Mouse (Mus musculus) erythroblast, embryonic 14.5 days (primary cell): ENCODE measurements around the gene Wsb1. TPM values are rescaled to one million over a fixed set of nuclear protein-coding genes. Genes with fewer than 3 reads are reported as not detected.
"Not testable (repeated sequence)": the region's sequence is repeated elsewhere in the genome, so short reads cannot be mapped to it uniquely, and the experiment has no call there.

ENCODE experiments used
- H3K27me3 ChIP-seq: 2 replicates; pipeline ENCODE4 v1.6.1; 2012; ENCODE audit warnings: inconsistent platforms; ENCODE audit not compliant: control insufficient read depth
- H3K36me3 ChIP-seq: 2 replicates; pipeline ENCODE4 v1.6.1; 2012; ENCODE audit warnings: mild to moderate bottlenecking, inconsistent platforms; ENCODE audit not compliant: control insufficient read depth
- H3K4me1 ChIP-seq: 2 replicates; pipeline ENCODE4 v1.6.1; 2012; ENCODE audit warnings: inconsistent platforms; ENCODE audit not compliant: control insufficient read depth
- H3K4me3 ChIP-seq: replicated peaks from 2 replicates; pipeline ENCODE3; 2012; ENCODE audit warnings: moderate library complexity, mild to moderate bottlenecking, inconsistent platforms
- H3K9me3 ChIP-seq: 2 replicates; pipeline ENCODE4 v1.6.1; 2012; ENCODE audit warnings: low read length, inconsistent platforms, mixed read lengths; ENCODE audit not compliant: control insufficient read depth
- GATA1 ChIP-seq: IDR thresholded peaks from 2 replicates; pipeline ENCODE4 v1.6.1; 2012; ENCODE audit warnings: low read length, inconsistent platforms, mixed read lengths
- TAL1 ChIP-seq: IDR thresholded peaks from 3 replicates; pipeline ENCODE4 v1.6.1; 2012; ENCODE audit warnings: low read length, inconsistent platforms, mixed read lengths
- polyA plus RNA-seq: library from polyadenylated mRNA; stranded (reverse); fragments of >175 nt; gene quantifications from 2 replicates; pipeline ENCODE4 v1.2.3, GENCODE M21; 2012

Gene Wsb1
- polyA plus RNA-seq, 1 experiment, result 2.4 TPM

DNA sequence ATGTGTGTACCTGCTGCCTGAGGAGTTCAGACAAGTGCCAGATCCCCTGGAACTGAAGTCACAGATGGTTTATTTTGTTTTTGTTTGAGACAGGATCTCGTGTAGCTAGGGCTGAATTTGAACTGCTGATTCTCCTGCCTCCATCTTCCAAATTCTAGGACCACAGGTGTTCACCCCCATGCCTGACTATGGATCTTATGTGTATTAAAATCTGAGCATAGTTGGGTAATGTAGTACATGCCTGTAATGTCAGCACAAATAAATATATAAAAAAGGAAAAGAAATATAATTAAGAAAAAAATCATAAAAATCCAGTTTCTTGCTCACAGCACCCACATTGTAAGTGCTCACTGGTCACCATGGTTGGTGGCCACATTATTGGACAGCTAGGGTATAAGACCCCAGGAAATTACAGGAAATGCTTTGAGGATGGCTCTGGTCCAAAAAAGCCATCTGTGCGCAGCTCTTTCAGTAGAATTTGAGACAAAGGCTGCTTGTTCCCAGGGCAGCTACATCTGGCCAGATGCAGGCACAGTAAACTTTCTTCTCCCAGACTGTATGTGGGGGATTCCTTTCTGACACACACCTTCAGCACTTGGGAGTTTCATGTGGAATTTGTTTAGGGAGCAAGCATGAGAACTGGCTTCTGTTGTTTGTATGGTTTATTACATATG, 25.4 kb upstream of the Wsb1 start:
- Histone ChIP-seq H3K27me3 (0 out of 2 replicates have a peak, but pooled peaks cover 2% of the 10 kb centered on the region), H3K36me3 (no peaks in the 10 kb centered on the region), H3K9me3 (no peaks in the 10 kb centered on the region), H3K4me1 (no peaks in the 10 kb centered on the region; the same call in 1 of the 2 replicates), H3K4me3 (no peak overlapping the region)
- TF ChIP-seq GATA1 (no peak), TAL1 (no peak)

DNA sequence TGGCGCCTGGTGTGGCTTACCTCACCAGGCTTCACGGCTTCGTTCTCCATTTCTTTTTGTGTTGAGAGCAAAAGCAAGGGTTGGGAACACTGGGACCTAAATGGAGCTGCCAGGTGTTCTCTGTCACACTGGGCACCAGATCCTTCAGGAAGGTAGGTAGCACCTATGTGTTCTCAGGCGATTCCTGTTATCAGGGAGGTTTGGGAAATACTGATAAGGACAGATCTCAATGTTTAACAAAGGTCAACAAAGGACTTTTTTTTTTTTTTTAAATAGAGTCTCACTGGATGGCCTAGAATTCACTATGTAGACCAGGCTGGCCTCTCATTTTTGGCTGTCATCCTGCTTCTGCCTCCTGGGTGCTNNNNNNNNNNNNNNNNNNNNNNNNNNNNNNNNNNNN, 19.3 kb upstream of the Wsb1 start:
- no peak for TF ChIP-seq GATA1
- TF ChIP-seq TAL1, result no peak
- 0 out of 2 replicates have a peak, but pooled peaks cover 2% of the 10 kb centered on the region for H3K27me3 ChIP-seq
- H3K4me1 ChIP-seq, result no peaks in the 10 kb centered on the region; the same call in 1 of the 2 replicates
- H3K9me3 ChIP-seq, result no peaks in the 10 kb centered on the region
- no peak overlapping the region for H3K4me3 ChIP-seq
- no peaks in the 10 kb centered on the region for H3K36me3 ChIP-seq

DNA sequence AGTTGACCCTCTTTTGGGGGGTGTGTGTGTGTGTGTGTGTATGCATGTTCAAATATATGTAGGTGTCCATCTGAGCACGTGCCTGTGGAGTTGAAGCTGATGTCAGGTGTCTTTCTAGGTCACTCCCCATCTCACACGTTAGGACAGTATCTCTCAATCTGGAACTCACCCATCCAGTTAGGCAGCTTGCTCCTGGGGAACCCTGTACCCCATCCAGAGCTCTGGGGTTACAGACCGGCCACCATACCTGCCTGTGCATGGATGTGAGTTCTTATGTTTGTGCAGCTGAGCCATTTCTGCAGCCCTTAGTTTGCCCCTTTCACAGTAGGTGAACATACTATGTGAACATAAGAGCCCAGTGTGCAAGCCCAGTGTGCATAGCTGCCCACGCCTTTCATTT, 18.6 kb upstream of the Wsb1 start:
- H3K36me3 ChIP-seq, result no peaks in the 10 kb centered on the region
- no peaks in the 10 kb centered on the region for H3K27me3 ChIP-seq
- H3K9me3 ChIP-seq, result no peaks in the 10 kb centered on the region
- TF ChIP-seq TAL1, result no peak
- TF ChIP-seq GATA1, result no peak
- H3K4me1 ChIP-seq, result no peaks in the 10 kb centered on the region
- no peak overlapping the region for H3K4me3 ChIP-seq

DNA sequence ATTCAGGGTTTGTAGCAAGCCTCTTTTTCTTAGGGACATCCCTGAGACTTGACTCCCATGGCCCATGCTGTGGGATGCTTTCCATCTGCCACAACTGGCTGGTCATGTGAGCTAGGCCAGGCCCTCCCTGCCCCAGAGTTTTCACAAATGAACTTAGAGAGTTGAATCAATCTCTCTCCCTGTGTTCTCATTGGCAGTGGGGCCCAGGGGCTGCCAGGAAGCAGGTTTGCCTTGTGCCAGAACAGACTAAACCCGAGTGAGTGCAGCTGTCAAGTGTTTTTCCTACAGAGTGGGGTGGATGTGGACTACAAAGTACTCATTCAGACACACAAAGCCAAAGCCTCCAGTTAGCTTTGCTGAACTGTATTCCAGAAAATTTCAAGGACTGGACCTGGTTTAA, 12.7 kb upstream of the Wsb1 start:
- Histone ChIP-seq H3K36me3 (no peaks in the 10 kb centered on the region), H3K4me1 (no peaks in the 10 kb centered on the region), H3K4me3 (no peak overlapping the region), H3K9me3 (no peaks in the 10 kb centered on the region), H3K27me3 (no peaks in the 10 kb centered on the region)
- no peak for TF ChIP-seq GATA1
- TF ChIP-seq TAL1, result no peak

DNA sequence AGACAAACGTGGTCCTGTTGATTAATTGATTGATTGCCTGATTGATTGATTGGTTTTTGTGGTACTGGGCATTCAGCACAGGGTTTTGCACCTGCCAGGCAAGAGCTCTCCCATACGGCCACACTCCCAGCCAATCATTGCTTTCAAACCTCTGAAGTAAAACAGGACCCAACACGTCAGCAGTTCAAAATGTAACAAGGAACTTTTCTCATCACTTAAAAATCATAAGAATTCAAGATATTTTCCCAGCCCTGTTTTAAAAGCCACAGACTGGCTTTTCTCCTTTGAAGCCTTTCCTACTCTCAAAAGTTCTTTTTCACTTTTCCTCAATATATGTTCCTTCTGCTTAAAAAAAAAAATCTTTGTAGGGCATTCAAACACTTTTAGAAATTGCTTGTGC, 9.9 kb upstream of the Wsb1 start:
- Histone ChIP-seq H3K4me3 (no peak overlapping the region), H3K27me3 (no peaks in the 10 kb centered on the region), H3K9me3 (no peaks in the 10 kb centered on the region), H3K36me3 (no peaks in the 10 kb centered on the region), H3K4me1 (no peaks in the 10 kb centered on the region)
- no peak for TF ChIP-seq GATA1
- no peak for TF ChIP-seq TAL1

DNA sequence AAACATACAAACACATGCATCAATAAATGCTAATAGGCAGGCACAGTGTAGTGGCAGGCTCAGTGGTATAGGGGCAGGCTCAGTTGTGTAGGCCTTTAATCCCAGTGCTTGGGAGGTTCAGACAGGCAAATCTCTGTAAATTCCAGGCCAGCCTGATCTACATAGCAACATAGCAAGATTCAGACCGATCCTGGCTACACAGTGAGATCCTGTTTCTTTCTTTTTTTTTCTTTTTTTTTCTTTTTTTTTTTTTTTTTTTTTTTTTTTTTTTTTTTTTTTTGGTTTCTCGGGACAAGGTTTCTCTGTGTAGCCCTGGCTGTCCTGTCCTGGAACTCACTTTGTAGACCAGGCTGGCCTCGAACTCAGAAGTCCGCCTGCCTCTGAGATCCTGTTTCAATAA, 5.7 kb upstream of the Wsb1 start:
- H3K4me1 ChIP-seq, result peaks cover 20% of the 10 kb centered on the region

DNA sequence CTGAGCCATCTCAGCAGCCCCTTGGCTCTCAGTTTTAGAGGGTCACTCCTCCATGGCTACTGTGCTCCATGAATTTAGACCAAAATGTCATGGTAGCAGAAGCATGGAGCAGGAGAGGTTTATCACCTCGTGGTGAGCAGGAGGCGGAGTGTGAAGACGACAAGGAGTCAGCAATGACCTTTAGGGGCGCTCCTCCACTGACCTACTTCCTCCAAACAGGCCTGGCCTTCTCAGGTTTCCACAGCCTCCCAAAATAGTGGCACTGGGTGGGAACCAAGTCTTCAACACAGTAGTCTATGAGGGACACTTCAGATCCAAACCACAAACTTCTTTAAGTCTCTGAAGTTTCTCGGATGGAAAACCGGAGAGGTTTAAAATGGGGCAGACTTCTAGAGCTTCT, 4.3 kb upstream of the Wsb1 start:
- Histone ChIP-seq H3K36me3 (no peaks in the 10 kb centered on the region), H3K4me1 (peaks cover 26% of the 10 kb centered on the region), H3K4me3 (no peak overlapping the region), H3K9me3 (peaks cover 3% of the 10 kb centered on the region; the same call in 1 of the 2 replicates), H3K27me3 (peaks cover 14% of the 10 kb centered on the region)
- TF ChIP-seq GATA1, result no peak
- TF ChIP-seq TAL1, result no peak

More for the DNA sequence above, 5.7 kb upstream of the Wsb1 start:
- not testable (repeated sequence) for H3K27me3 ChIP-seq, H3K4me3 ChIP-seq, H3K9me3 ChIP-seq, H3K36me3 ChIP-seq

DNA sequence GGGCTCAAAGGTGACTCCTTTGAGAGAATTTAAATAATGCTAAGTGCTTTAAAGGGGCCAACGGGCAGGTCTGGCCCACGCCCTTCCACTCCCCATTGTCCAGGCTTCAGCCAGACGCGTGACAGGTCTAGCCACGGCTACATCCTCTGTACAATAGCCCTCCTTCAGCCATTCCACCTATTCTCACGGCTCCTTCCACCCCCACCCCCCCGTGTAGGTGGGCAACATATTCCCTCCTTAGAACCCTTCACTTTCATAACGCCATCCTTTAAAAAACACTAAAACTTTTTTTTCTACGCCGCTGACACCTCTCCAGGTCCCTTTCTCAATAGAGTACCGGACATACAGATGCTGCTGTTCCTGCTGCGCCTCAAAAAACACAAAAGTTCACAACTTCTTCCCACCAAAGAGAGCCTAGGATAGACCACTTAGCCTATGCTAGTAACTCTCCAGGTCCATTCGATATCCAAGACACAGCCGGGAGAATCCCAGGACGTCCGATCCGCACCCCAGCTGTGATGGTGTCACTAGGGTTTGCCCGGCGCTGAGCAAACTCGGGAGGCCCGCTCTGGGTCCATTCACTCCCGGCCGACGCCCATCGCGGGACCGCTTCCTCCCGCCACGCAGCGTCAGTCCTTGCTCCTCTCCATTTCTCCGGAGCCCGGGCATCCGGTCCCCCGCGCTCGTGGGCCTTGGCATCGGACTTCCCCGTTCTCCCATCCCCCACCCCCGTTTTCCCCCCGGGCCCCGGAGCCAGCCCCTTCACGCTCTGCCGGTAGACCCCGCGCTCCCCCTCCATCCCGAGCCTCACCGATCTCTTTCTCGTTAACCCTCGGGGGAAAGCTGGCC, 705 bp downstream of the Wsb1 start:
- TF ChIP-seq GATA1 (no peak), TAL1 (no peak)
- Histone ChIP-seq H3K27me3 (peaks cover 14% of the 10 kb centered on the region), H3K4me1 (peaks cover 42% of the 10 kb centered on the region), H3K4me3 (peak overlapping the region; percentile 99), H3K9me3 (peaks cover 3% of the 10 kb centered on the region; the same call in 1 of the 2 replicates), H3K36me3 (peaks cover 32% of the 10 kb centered on the region)

DNA sequence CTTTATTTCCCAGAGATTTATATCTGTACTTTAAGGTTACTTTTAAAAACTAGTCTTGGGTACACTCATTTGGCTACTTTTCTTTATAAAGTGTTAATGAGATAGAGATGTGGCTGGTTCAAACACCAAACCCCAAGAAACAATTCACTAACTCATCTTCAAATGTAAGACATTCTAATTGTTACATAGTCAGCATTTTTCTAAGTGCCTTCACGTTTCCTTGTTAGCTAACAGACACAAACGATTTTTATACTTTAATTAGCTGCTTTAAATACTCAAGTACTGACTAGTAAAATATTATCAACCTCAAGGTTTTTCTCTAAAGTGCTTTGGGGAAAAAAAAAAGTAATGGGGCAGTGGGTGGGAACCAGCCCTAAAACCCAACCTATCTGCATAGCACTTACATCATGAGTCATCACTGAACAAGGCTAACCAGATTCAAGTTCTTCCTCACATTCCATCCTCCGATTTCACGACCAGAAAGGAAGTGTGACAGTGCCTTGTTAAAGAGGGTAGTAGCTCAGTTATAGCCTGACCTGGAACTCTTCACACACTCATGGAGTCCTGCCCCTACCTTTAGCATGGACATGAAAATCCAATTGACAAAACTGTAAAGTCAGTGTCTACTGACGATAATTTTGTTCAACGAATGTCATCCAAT, 1.5 kb downstream of the Wsb1 start:
- Histone ChIP-seq H3K9me3 (peaks cover 3% of the 10 kb centered on the region; the same call in 1 of the 2 replicates), H3K27me3 (peaks cover 14% of the 10 kb centered on the region), H3K4me3 (peak overlapping the region; percentile 99), H3K36me3 (peaks cover 40% of the 10 kb centered on the region), H3K4me1 (peaks cover 37% of the 10 kb centered on the region)
- TF ChIP-seq GATA1, result no peak
- TF ChIP-seq TAL1, result no peak
